Mouse (Mus musculus) hindbrain, embryonic 16.5 days (tissue): Measurements from ENCODE around the gene Gpr84. TPM values are rescaled to one million over a fixed set of nuclear protein-coding genes. Genes with fewer than 3 reads are reported as not detected.

Experiments
- ATAC-seq: fragments of 200-750 bp; cut with Nextera tagmentation; 2 replicates; pipeline ENCODE4 v1.8.0; 2017; ENCODE audit warnings: moderate TSS enrichment, moderate library complexity
- H3K27ac ChIP-seq: fragments of 300-500 bp; sonication (generic); 2 replicates; pipeline ENCODE4 v1.5.1; 2014; ENCODE audit warnings: low read depth, mild to moderate bottlenecking, control low read depth, low read length, moderate library complexity
- H3K27me3 ChIP-seq: fragments of 300-500 bp; sonication (generic); replicated peaks from 2 replicates; pipeline ENCODE4 v1.6.1; 2014; ENCODE audit warnings: low read length; ENCODE audit not compliant: control insufficient read depth, insufficient read depth
- H3K36me3 ChIP-seq: fragments of 300-500 bp; sonication (generic); 2 replicates; pipeline ENCODE4 v1.6.1; 2014; ENCODE audit warnings: mild to moderate bottlenecking, low read length, moderate library complexity, mixed read lengths; ENCODE audit not compliant: control insufficient read depth, insufficient read depth
- H3K4me1 ChIP-seq: fragments of 300-500 bp; sonication (generic); 2 replicates; pipeline ENCODE4 v1.6.1; 2014; ENCODE audit warnings: low read depth, low read length; ENCODE audit not compliant: control insufficient read depth, insufficient read depth
- H3K4me2 ChIP-seq: fragments of 300-500 bp; sonication (generic); 2 replicates; pipeline ENCODE4 v1.6.1; 2014; ENCODE audit warnings: mild to moderate bottlenecking, low read length, control low read depth, moderate library complexity
- H3K4me3 ChIP-seq: fragments of 300-500 bp; sonication (generic); 2 replicates; pipeline ENCODE4 v1.5.1; 2014; ENCODE audit warnings: mild to moderate bottlenecking, low read length, control low read depth, moderate library complexity
- H3K9ac ChIP-seq: fragments of 300-500 bp; sonication (generic); 2 replicates; pipeline ENCODE4 v1.6.1; 2014; ENCODE audit warnings: low read depth, mild to moderate bottlenecking, control low read depth, low read length, moderate library complexity
- H3K9me3 ChIP-seq: fragments of 300-500 bp; sonication (generic); 2 replicates; pipeline ENCODE4 v1.6.1; 2014; ENCODE audit warnings: mild to moderate bottlenecking, low read length, moderate library complexity; ENCODE audit not compliant: control insufficient read depth
- whole genome bisulfite sequencing: fragments of 180-500 bp; shearing (Covaris S2); extraction: QIAGEN DNeasy Blood & Tissue Kit; methylation state at CpG from one replicate; pipeline ENCODE4 v1.1.7; 2014; 5-methylcytosine and 5-hydroxymethylcytosine counted together
- polyA plus RNA-seq: library from polyadenylated mRNA; unstranded; fragments of >200 nt; fragmentation: Nextera tagmentation; extraction: Ambion mirVana; gene quantifications from 2 replicates; pipeline ENCODE4 v1.2.1, GENCODE M21; 2015

Gene Gpr84
- polyA plus RNA-seq, 1 experiment from 2014 or later: 0.34 TPM

DNA sequence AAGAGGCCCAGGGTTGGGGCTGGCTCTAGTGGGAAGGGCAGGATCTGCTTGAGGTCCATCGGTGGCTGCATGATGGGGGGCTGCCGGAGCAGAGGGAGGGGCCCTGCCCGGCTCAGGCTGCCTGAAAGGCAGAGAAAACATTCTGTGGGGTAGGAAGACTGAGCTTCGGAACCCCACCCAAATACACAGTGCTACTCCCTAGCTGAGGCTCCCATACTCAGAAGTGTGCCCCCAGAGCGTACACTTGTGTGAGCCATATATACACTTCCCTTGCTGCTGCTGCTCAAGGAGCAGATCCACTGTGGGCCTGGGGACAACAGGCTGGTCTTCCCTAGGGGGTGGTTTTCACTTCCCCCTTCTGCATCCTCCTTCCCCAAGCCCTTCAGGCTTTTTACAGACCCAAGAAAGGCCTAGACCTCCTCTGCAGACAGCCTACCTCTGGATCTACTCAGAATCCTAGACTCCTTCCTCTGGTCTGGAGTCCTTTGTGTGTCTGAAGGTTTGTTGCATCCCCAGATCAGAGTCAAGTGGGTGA lies 22.7 kb upstream of the Gpr84 start:
- no peak for ATAC-seq
- Histone ChIP-seq H3K4me1 (peaks cover 13% of the 10 kb centered on the region), H3K27ac (no peak overlapping the region), H3K27me3 (no peaks in the 10 kb centered on the region; the same call in 1 of the 2 replicates), H3K4me2 (no peak overlapping the region), H3K36me3 (no peaks in the 10 kb centered on the region), H3K9ac (peak overlapping the region; percentile 13; the same call in 1 of the 2 replicates), H3K4me3 (no peak overlapping the region), H3K9me3 (no peaks in the 10 kb centered on the region)
- 52% methylated on average over 5 of the region's 5 CpGs for WGBS

- Histone ChIP-seq H3K27ac (peak overlapping the region; percentile 87), H3K4me3 (peak overlapping the region; percentile 82), H3K4me1 (peaks cover 26% of the 10 kb centered on the region), H3K9me3 (no peaks in the 10 kb centered on the region), H3K4me2 (peak overlapping the region; percentile 93), H3K36me3 (peaks cover 2% of the 10 kb centered on the region; the same call in 1 of the 2 replicates), H3K9ac (peak overlapping the region; percentile 94), H3K27me3 (no peaks in the 10 kb centered on the region)
- ATAC-seq: peak; percentile 97
- WGBS: 2% methylated on average over 30 of the region's 40 CpGs
Observed at GRCm38 (mm10) chr15:103323455-103324247, 13.2 kb upstream of the Gpr84 start.

DNA sequence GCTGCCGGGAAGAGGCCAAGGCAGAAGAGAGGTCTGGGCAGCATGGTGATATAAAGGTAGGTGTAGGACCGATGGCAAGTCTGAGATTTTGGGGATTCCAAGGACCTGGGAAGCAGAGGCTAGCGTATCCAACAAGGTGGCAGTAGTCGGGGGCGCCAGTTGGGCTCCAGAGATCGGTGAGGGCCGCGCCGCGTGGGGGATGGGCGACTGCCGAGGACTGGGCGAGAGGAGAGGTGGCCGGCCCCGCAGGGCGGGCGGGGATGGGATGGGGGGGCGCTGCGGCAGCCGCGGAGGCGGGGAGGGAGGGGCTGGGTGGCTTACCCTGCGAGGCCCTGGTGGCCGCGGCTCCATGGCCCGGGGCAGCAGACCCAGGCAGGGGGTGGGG lies 12.7 kb upstream of the Gpr84 start:
- Histone ChIP-seq H3K4me1 (peaks cover 26% of the 10 kb centered on the region), H3K27ac (peak overlapping the region; percentile 87), H3K9ac (peak overlapping the region; percentile 94), H3K4me3 (peak overlapping the region; percentile 82), H3K27me3 (no peaks in the 10 kb centered on the region), H3K9me3 (no peaks in the 10 kb centered on the region), H3K36me3 (peaks cover 3% of the 10 kb centered on the region; the same call in 1 of the 2 replicates), H3K4me2 (peak overlapping the region; percentile 93)
- WGBS: under 1% methylated on average over 17 of the region's 26 CpGs
- ATAC-seq: peak; percentile 80

GRCm38 (mm10) chr15:103322396-103322795 lies 12.0 kb upstream of the Gpr84 start:
- Histone ChIP-seq H3K4me1 (peaks cover 26% of the 10 kb centered on the region), H3K4me2 (peak overlapping the region; percentile 93), H3K27me3 (no peaks in the 10 kb centered on the region), H3K9ac (peak overlapping the region; percentile 94), H3K9me3 (no peaks in the 10 kb centered on the region), H3K36me3 (peaks cover 8% of the 10 kb centered on the region), H3K4me3 (peak overlapping the region; percentile 82), H3K27ac (peak overlapping the region; percentile 87)
- ATAC-seq: no peak
- 37% methylated on average over 4 of the region's 4 CpGs for WGBS

DNA sequence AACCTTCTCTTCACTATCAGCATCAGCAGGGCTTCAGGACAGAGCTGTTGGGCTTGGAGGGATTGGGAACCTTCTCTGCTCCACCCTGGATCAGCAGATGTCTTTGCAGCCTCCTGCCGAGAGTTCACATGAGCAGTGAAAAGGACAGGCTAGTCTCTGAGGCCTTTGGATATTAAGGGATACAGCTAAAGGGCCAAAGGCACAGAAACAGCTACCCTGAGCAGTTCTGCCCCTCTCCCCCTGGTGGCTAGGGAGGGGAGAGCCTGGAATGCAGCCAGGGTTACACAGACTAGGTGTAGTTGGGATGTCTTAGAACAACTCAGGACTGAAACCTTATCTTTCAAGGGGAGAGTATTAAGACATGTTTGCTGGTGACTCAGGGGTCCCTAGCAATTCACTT lies 10.7 kb upstream of the Gpr84 start:
- Histone ChIP-seq H3K27ac (no peak overlapping the region), H3K9ac (no peak overlapping the region), H3K9me3 (no peaks in the 10 kb centered on the region), H3K36me3 (peaks cover 14% of the 10 kb centered on the region), H3K4me1 (peaks cover 26% of the 10 kb centered on the region), H3K4me3 (no peak overlapping the region), H3K4me2 (no peak overlapping the region), H3K27me3 (no peaks in the 10 kb centered on the region)
- WGBS: 44% methylated on average over 1 of the region's 1 CpGs
- no peak for ATAC-seq

DNA sequence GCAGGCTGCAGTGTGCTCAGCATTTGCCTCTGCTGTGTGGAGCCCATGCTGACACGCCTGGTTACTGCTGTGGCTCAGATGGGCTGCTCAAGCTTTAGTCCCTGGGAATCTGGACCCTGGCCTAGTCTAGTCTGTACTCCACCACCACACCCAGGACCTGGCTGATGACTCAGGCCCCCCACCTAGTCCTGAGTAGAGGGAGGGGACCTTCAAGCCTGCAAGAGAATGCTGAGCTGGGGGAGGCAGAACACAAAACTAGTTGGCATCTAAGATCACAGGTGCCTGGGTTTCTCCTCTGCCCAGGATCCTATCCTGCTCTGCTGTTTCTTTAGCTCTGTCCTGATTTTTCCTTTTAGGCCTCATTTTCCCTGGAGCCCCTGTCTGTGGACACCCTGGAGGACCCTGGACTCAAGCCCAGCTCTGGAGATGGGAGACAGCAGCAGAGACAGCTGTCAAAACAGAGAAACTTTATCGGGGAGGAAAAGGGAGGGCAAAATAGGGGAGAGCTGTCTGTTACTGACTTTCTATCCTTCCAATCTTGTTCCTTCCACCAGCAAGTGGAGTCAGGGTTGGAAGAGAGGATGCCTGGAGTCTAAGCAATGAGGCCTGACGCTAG lies 7.9 kb upstream of the Gpr84 start:
- Histone ChIP-seq H3K36me3 (peaks cover 20% of the 10 kb centered on the region), H3K27ac (no peak overlapping the region), H3K4me1 (peaks cover 35% of the 10 kb centered on the region), H3K9ac (no peak overlapping the region), H3K4me2 (no peak overlapping the region), H3K4me3 (no peak overlapping the region), H3K27me3 (no peaks in the 10 kb centered on the region), H3K9me3 (no peaks in the 10 kb centered on the region)
- 72% methylated on average over 3 of the region's 3 CpGs for WGBS
- ATAC-seq: no peak

- ATAC-seq: no peak
- Histone ChIP-seq H3K9ac (no peak overlapping the region), H3K27ac (no peak overlapping the region; the same call in 1 of the 2 replicates), H3K4me1 (peaks cover 35% of the 10 kb centered on the region), H3K36me3 (peaks cover 20% of the 10 kb centered on the region), H3K4me2 (no peak overlapping the region), H3K4me3 (no peak overlapping the region), H3K27me3 (no peaks in the 10 kb centered on the region), H3K9me3 (no peaks in the 10 kb centered on the region)
- WGBS: 88% methylated on average over 8 of the region's 8 CpGs
Observed at GRCm38 (mm10) chr15:103317731-103318130, 7.3 kb upstream of the Gpr84 start.

- no peak for ATAC-seq
- Histone ChIP-seq H3K27ac (no peak overlapping the region; the same call in 1 of the 2 replicates), H3K4me2 (no peak overlapping the region), H3K4me1 (peaks cover 29% of the 10 kb centered on the region), H3K9me3 (no peaks in the 10 kb centered on the region), H3K27me3 (no peaks in the 10 kb centered on the region), H3K36me3 (peaks cover 20% of the 10 kb centered on the region), H3K9ac (no peak overlapping the region), H3K4me3 (no peak overlapping the region)
Observed at GRCm38 (mm10) chr15:103317120-103317519, 6.7 kb upstream of the Gpr84 start.
